Mouse (Mus musculus) embryonic facial prominence, embryonic 15.5 days (tissue): ENCODE results near the gene Gm20388. TPM values are rescaled to one million over a fixed set of nuclear protein-coding genes. Genes with fewer than 3 reads are reported as not detected.

ENCODE experiments used
- ATAC-seq: fragments of 200-750 bp; cut with Nextera tagmentation; 2 replicates; pipeline ENCODE4 v1.8.0; 2017; ENCODE audit warnings: low read depth, moderate TSS enrichment; ENCODE audit not compliant: insufficient number of reproducible peaks, low FRiP score, low TSS enrichment
- H3K27ac ChIP-seq: fragments of 300-500 bp; sonication (generic); replicated peaks from 2 replicates; pipeline ENCODE4 v1.5.1; 2015; ENCODE audit warnings: mild to moderate bottlenecking, inconsistent platforms
- H3K27me3 ChIP-seq: fragments of 300-500 bp; sonication (generic); 2 replicates; pipeline ENCODE4 v1.6.1; 2015; ENCODE audit warnings: inconsistent platforms
- H3K36me3 ChIP-seq: fragments of 300-500 bp; sonication (generic); 2 replicates; pipeline ENCODE4 v1.6.1; 2015; ENCODE audit warnings: mild to moderate bottlenecking, inconsistent platforms
- H3K4me1 ChIP-seq: fragments of 300-500 bp; sonication (generic); 2 replicates; pipeline ENCODE4 v1.6.1; 2015; ENCODE audit warnings: inconsistent platforms
- H3K4me2 ChIP-seq: fragments of 300-500 bp; sonication (generic); replicated peaks from 2 replicates; pipeline ENCODE4 v1.6.1; 2015; ENCODE audit warnings: mild to moderate bottlenecking, inconsistent platforms
- H3K4me3 ChIP-seq: fragments of 300-500 bp; sonication (generic); replicated peaks from 2 replicates; pipeline ENCODE4 v1.5.1; 2015; ENCODE audit warnings: mild to moderate bottlenecking, inconsistent platforms
- H3K9ac ChIP-seq: fragments of 300-500 bp; sonication (generic); 2 replicates; pipeline ENCODE4 v1.6.1; 2015; ENCODE audit warnings: inconsistent platforms
- H3K9me3 ChIP-seq: fragments of 300-500 bp; sonication (generic); replicated peaks from 2 replicates; pipeline ENCODE4 v1.6.1; 2016; ENCODE audit warnings: inconsistent platforms
- WGBS: fragments of 180-500 bp; shearing (Covaris S2); methylation state at CpG from one replicate; pipeline ENCODE4 v1.1.7; 2015; 5-methylcytosine and 5-hydroxymethylcytosine counted together
- polyA plus RNA-seq: library from polyadenylated mRNA; unstranded; fragments of >200 nt; fragmentation: Nextera tagmentation; extraction: Ambion mirVana; gene quantifications from 2 replicates; pipeline ENCODE4 v1.2.1, GENCODE M21; 2015

Gene Gm20388
- polyA plus RNA-seq, 1 experiment from 2014 or later, result 8.0 TPM

GRCm38 (mm10) chr8:122686879-122687278 lies 2776.2 kb downstream of the Gm20388 start:
- Histone ChIP-seq H3K4me2 (no peak overlapping the region), H3K36me3 (no peaks in the 10 kb centered on the region), H3K4me1 (no peaks in the 10 kb centered on the region), H3K9ac (no peak overlapping the region), H3K27me3 (peaks cover 7% of the 10 kb centered on the region), H3K27ac (no peak overlapping the region), H3K4me3 (no peak overlapping the region), H3K9me3 (no peaks in the 10 kb centered on the region)
- 67% methylated on average over 9 of the region's 9 CpGs for WGBS
- ATAC-seq, result no peak

GRCm38 (mm10) chr8:122689315-122689714 lies 2778.7 kb downstream of the Gm20388 start:
- H3K9ac ChIP-seq, result no peak overlapping the region
- 0 out of 2 replicates have a peak, but pooled peaks cover 3% of the 10 kb centered on the region for H3K27me3 ChIP-seq
- no peak overlapping the region for H3K27ac ChIP-seq
- no peaks in the 10 kb centered on the region for H3K9me3 ChIP-seq
- 89% methylated on average over 1 of the region's 1 CpGs for WGBS
- no peak overlapping the region for H3K4me3 ChIP-seq
- no peaks in the 10 kb centered on the region for H3K4me1 ChIP-seq
- H3K4me2 ChIP-seq, result no peak overlapping the region
- no peak for ATAC-seq
- H3K36me3 ChIP-seq, result no peaks in the 10 kb centered on the region

- Histone ChIP-seq H3K4me3 (no peak overlapping the region), H3K27me3 (0 out of 2 replicates have a peak, but pooled peaks cover 3% of the 10 kb centered on the region), H3K9ac (no peak overlapping the region), H3K36me3 (no peaks in the 10 kb centered on the region), H3K27ac (no peak overlapping the region), H3K4me1 (no peaks in the 10 kb centered on the region), H3K4me2 (no peak overlapping the region), H3K9me3 (no peaks in the 10 kb centered on the region)
- no peak for ATAC-seq
- WGBS, result 69% methylated on average over 6 of the region's 6 CpGs
Observed at GRCm38 (mm10) chr8:122691018-122691417, 2780.4 kb downstream of the Gm20388 start.

- Histone ChIP-seq H3K9me3 (no peaks in the 10 kb centered on the region), H3K27ac (no peak overlapping the region), H3K4me3 (no peak overlapping the region), H3K36me3 (no peaks in the 10 kb centered on the region), H3K4me2 (no peak overlapping the region), H3K27me3 (0 out of 2 replicates have a peak, but pooled peaks cover 3% of the 10 kb centered on the region), H3K9ac (no peak overlapping the region), H3K4me1 (no peaks in the 10 kb centered on the region)
- no peak for ATAC-seq
- 73% methylated on average over 8 of the region's 8 CpGs for WGBS
Observed at GRCm38 (mm10) chr8:122692152-122692551, 2781.5 kb downstream of the Gm20388 start.

- Histone ChIP-seq H3K27me3 (no peaks in the 10 kb centered on the region), H3K4me1 (0 out of 2 replicates have a peak, but pooled peaks cover 7% of the 10 kb centered on the region), H3K27ac (no peak overlapping the region), H3K36me3 (no peaks in the 10 kb centered on the region), H3K4me2 (no peak overlapping the region), H3K4me3 (no peak overlapping the region), H3K9me3 (no peaks in the 10 kb centered on the region), H3K9ac (no peak overlapping the region)
- WGBS, result 47% methylated on average over 7 of the region's 7 CpGs
- no peak for ATAC-seq
Observed at GRCm38 (mm10) chr8:122695438-122696042, 2784.9 kb downstream of the Gm20388 start.

GRCm38 (mm10) chr8:122697181-122697581 lies 2786.5 kb downstream of the Gm20388 start:
- WGBS, result 76% methylated on average over 3 of the region's 3 CpGs

GRCm38 (mm10) chr8:122697586-122697985 lies 2786.9 kb downstream of the Gm20388 start:
- Histone ChIP-seq H3K9ac (no peak overlapping the region), H3K27me3 (no peaks in the 10 kb centered on the region), H3K27ac (no peak overlapping the region), H3K4me1 (0 out of 2 replicates have a peak, but pooled peaks cover 7% of the 10 kb centered on the region), H3K36me3 (no peaks in the 10 kb centered on the region), H3K4me2 (no peak overlapping the region), H3K4me3 (no peak overlapping the region), H3K9me3 (no peaks in the 10 kb centered on the region)
- 74% methylated on average over 6 of the region's 6 CpGs for WGBS
- no peak for ATAC-seq

More at GRCm38 (mm10) chr8:122697181-122697581, 2786.5 kb downstream of the Gm20388 start:
- Histone ChIP-seq H3K27me3 (no peaks in the 10 kb centered on the region), H3K4me2 (no peak overlapping the region), H3K36me3 (no peaks in the 10 kb centered on the region), H3K9me3 (no peaks in the 10 kb centered on the region), H3K9ac (no peak overlapping the region), H3K4me3 (no peak overlapping the region), H3K27ac (no peak overlapping the region), H3K4me1 (0 out of 2 replicates have a peak, but pooled peaks cover 7% of the 10 kb centered on the region)
- ATAC-seq, result no peak

- Histone ChIP-seq H3K27me3 (no peaks in the 10 kb centered on the region), H3K4me2 (no peak overlapping the region), H3K4me3 (0 out of 2 replicates have a peak overlapping the region, but pooled peaks have one; percentile 3), H3K4me1 (0 out of 2 replicates have a peak, but pooled peaks cover 7% of the 10 kb centered on the region), H3K9me3 (no peaks in the 10 kb centered on the region), H3K27ac (no peak overlapping the region), H3K9ac (no peak overlapping the region), H3K36me3 (no peaks in the 10 kb centered on the region)
- no peak for ATAC-seq
- WGBS, result 53% methylated on average over 5 of the region's 5 CpGs
Observed at GRCm38 (mm10) chr8:122698254-122698768, 2787.7 kb downstream of the Gm20388 start.

- 47% methylated on average over 13 of the region's 13 CpGs for WGBS
- H3K27me3 ChIP-seq, result no peaks in the 10 kb centered on the region
- H3K9me3 ChIP-seq, result no peaks in the 10 kb centered on the region
- no peaks in the 10 kb centered on the region for H3K36me3 ChIP-seq
- 0 out of 2 replicates have a peak within 1 kb of the TSS, but pooled peaks have one; percentile 3 for H3K4me3 ChIP-seq
- H3K27ac ChIP-seq, result no peak within 1 kb of the TSS
- peak; percentile 67 for ATAC-seq
- H3K4me2 ChIP-seq, result no peak within 1 kb of the TSS
- no peak within 1 kb of the TSS for H3K9ac ChIP-seq
- H3K4me1 ChIP-seq, result 0 out of 2 replicates have a peak, but pooled peaks cover 7% of the 10 kb centered on the region
Observed at GRCm38 (mm10) chr8:122699005-122699492, 2788.4 kb downstream of the Gm20388 start, which contains the start of gene Cbfa2t3. Gene Cbfa2t3, minus strand, starts transcription at chr8:122699109.

GRCm38 (mm10) chr8:122700628-122701027 lies 2790.0 kb downstream of the Gm20388 start:
- no peak overlapping the region for H3K9ac ChIP-seq
- H3K36me3 ChIP-seq, result no peaks in the 10 kb centered on the region
- 59% methylated on average over 13 of the region's 13 CpGs for WGBS
- H3K27ac ChIP-seq, result no peak overlapping the region
- H3K4me1 ChIP-seq, result 0 out of 2 replicates have a peak, but pooled peaks cover 7% of the 10 kb centered on the region
- H3K27me3 ChIP-seq, result 0 out of 2 replicates have a peak, but pooled peaks cover 5% of the 10 kb centered on the region
- no peaks in the 10 kb centered on the region for H3K9me3 ChIP-seq
- no peak overlapping the region for H3K4me3 ChIP-seq
- no peak for ATAC-seq
- no peak overlapping the region for H3K4me2 ChIP-seq

GRCm38 (mm10) chr8:122701441-122702185 lies 2791.0 kb downstream of the Gm20388 start:
- H3K4me1 ChIP-seq, result 0 out of 2 replicates have a peak, but pooled peaks cover 7% of the 10 kb centered on the region
- WGBS, result 76% methylated on average over 12 of the region's 12 CpGs
- ATAC-seq, result no peak
- H3K9me3 ChIP-seq, result no peaks in the 10 kb centered on the region
- H3K36me3 ChIP-seq, result no peaks in the 10 kb centered on the region
- no peak overlapping the region for H3K9ac ChIP-seq
- no peak overlapping the region for H3K4me2 ChIP-seq
- H3K27ac ChIP-seq, result no peak overlapping the region
- no peak overlapping the region for H3K4me3 ChIP-seq
- H3K27me3 ChIP-seq, result 0 out of 2 replicates have a peak, but pooled peaks cover 5% of the 10 kb centered on the region
